Mouse (Mus musculus): ENCODE measurements around the gene C330007P06Rik. TPM values are rescaled to one million over a fixed set of nuclear protein-coding genes. Genes with fewer than 3 reads are reported as not detected.
"Not testable (repeated sequence)": the region's sequence is repeated elsewhere in the genome, so short reads cannot be mapped to it uniquely, and the experiment has no call there.

The C330007P06Rik gene
- polyA plus RNA-seq, 1 experiment from 2014 or later = 32.2 TPM

DNA sequence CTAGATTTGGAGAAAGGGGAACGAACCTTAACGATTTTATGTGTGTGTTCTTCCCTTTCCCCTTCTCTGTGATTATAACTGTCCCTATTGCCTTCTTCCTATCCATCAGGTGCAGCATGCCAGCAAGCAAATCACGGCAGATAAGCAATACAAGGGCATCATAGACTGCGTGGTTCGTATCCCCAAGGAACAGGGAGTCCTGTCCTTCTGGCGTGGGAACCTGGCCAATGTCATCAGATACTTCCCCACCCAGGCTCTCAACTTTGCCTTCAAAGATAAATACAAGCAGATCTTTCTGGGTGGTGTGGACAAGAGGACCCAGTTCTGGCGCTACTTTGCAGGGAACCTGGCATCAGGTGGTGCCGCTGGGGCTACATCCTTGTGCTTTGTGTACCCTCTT lies 77.2 kb downstream of the C330007P06Rik start:
- 60% methylated on average over 8 of the region's 8 CpGs for WGBS
- Histone ChIP-seq H3K9ac (ENCODE audit: low read depth, low read length) (peak overlapping the region; percentile 84; the same call in 1 of the 2 replicates), H3K4me3 (ENCODE audit: low read depth, low read length) (peak overlapping the region; percentile 72), H3K27ac (ENCODE audit: low read depth, low read length) (0 out of 2 replicates have a peak overlapping the region, but pooled peaks have one; percentile 38), H3K4me2 (peak overlapping the region; percentile 69)
- DNase-seq (ENCODE audit: low spot score); ATAC-seq (replicated peaks; ENCODE audit: low FRiP score); H3K4me1 ChIP-seq (replicated peaks; ENCODE audit: control insufficient read depth, insufficient read depth, low read length); H3K9me3 ChIP-seq (ENCODE audit: control insufficient read depth, low read length); H3K27me3 ChIP-seq (replicated peaks; ENCODE audit: control insufficient read depth, insufficient read depth, low read length); H3K36me3 ChIP-seq (ENCODE audit: control insufficient read depth, insufficient read depth, low read length): not testable (repeated sequence)

DNA sequence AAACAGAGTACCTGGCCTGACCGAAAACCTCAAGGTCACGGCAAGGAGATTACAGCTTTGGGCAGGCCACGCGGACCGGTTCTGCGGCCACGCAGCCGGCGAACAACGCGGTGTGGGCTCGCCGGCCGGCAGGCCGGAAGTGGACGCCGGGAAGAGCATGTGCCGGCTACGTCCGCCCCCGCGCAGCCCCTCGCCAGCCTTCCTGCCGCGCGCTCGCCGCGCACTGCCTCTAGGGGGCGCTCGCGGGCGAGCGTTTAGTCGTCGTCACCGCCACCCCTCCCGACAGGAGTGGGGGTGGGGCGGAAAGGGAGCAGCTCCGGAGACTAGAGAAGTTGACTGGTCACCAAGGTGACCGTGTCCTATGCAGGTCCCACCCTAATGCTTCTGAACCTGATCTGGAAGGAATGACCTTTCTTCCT lies 77.7 kb downstream of the C330007P06Rik start:
- peak overlapping the region; percentile 84 for H3K9ac ChIP-seq (ENCODE audit: low read depth, low read length)
- peak overlapping the region; percentile 91 for H3K27ac ChIP-seq (ENCODE audit: low read depth, low read length)
- 20% methylated on average over 41 of the region's 41 CpGs for WGBS
- H3K36me3 ChIP-seq (ENCODE audit: control insufficient read depth, insufficient read depth, low read length) = peaks cover 6% of the 10 kb centered on the region; the same call in 1 of the 2 replicates
- peak overlapping the region; percentile 72 for H3K4me3 ChIP-seq (ENCODE audit: low read depth, low read length)
- no peaks in the 10 kb centered on the region for H3K9me3 ChIP-seq (ENCODE audit: control insufficient read depth, low read length)
- ATAC-seq (replicated peaks; ENCODE audit: low FRiP score) = peak; percentile 71
- no peaks in the 10 kb centered on the region for H3K27me3 ChIP-seq (replicated peaks; ENCODE audit: control insufficient read depth, insufficient read depth, low read length)
- DNase-seq (ENCODE audit: low spot score) = peak; percentile 72
- H3K4me1 ChIP-seq (replicated peaks; ENCODE audit: control insufficient read depth, insufficient read depth, low read length) = no peaks in the 10 kb centered on the region
- H3K4me2 ChIP-seq = peak overlapping the region; percentile 69

- Histone ChIP-seq H3K4me3 (ENCODE audit: low read depth, low read length) (peak within 1 kb of the TSS; percentile 72), H3K9ac (ENCODE audit: low read depth, low read length) (peak within 1 kb of the TSS; percentile 84), H3K36me3 (ENCODE audit: control insufficient read depth, insufficient read depth, low read length) (peaks cover 6% of the 10 kb centered on the region; the same call in 1 of the 2 replicates), H3K4me1 (replicated peaks; ENCODE audit: control insufficient read depth, insufficient read depth, low read length) (no peaks in the 10 kb centered on the region), H3K27me3 (replicated peaks; ENCODE audit: control insufficient read depth, insufficient read depth, low read length) (no peaks in the 10 kb centered on the region), H3K27ac (ENCODE audit: low read depth, low read length) (peak within 1 kb of the TSS; percentile 91), H3K4me2 (peak within 1 kb of the TSS; percentile 69), H3K9me3 (ENCODE audit: control insufficient read depth, low read length) (no peaks in the 10 kb centered on the region)
- ATAC-seq (replicated peaks; ENCODE audit: low FRiP score) (peak; percentile 94), DNase-seq (ENCODE audit: low spot score) (peak; percentile 75)
- WGBS = 13% methylated on average over 41 of the region's 41 CpGs
Measured at GRCm38 (mm10) chrX:36795424-36796162, 78.3 kb downstream of the C330007P06Rik start, which contains the start of gene Slc25a5. Gene Slc25a5 (plus strand): TSS chrX:36795651.

DNA sequence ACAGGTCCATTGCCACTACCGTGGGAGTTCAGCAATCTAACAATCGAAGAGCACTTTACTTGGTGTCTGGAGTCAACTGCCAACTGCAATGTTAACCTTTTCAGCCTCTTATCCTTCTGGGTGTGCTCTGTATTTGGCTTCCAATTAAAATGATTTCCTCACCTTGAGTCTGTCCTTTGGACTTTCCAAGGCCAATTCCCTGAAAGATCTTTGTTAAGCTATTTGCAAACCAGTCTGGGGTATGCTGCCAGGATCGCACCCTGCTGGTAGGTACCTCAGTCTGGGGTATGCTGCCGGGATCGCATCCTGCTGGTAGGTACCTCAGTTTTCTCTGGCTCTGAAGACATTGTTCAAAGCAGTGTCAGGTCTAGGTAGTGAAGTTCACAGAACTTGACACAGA lies 79.3 kb downstream of the C330007P06Rik start:
- WGBS = 64% methylated on average over 5 of the region's 5 CpGs
- no peaks in the 10 kb centered on the region for H3K27me3 ChIP-seq (replicated peaks; ENCODE audit: control insufficient read depth, insufficient read depth, low read length)
- no peak for ATAC-seq (replicated peaks; ENCODE audit: low FRiP score)
- no peak for DNase-seq (ENCODE audit: low spot score)
- peaks cover 6% of the 10 kb centered on the region; the same call in 1 of the 2 replicates for H3K36me3 ChIP-seq (ENCODE audit: control insufficient read depth, insufficient read depth, low read length)
- H3K4me2 ChIP-seq = no peak overlapping the region
- H3K4me1 ChIP-seq (replicated peaks; ENCODE audit: control insufficient read depth, insufficient read depth, low read length) = no peaks in the 10 kb centered on the region
- H3K9me3 ChIP-seq (ENCODE audit: control insufficient read depth, low read length) = no peaks in the 10 kb centered on the region
- no peak overlapping the region for H3K9ac ChIP-seq (ENCODE audit: low read depth, low read length)
- no peak overlapping the region for H3K27ac ChIP-seq (ENCODE audit: low read depth, low read length)
- no peak overlapping the region for H3K4me3 ChIP-seq (ENCODE audit: low read depth, low read length)

DNA sequence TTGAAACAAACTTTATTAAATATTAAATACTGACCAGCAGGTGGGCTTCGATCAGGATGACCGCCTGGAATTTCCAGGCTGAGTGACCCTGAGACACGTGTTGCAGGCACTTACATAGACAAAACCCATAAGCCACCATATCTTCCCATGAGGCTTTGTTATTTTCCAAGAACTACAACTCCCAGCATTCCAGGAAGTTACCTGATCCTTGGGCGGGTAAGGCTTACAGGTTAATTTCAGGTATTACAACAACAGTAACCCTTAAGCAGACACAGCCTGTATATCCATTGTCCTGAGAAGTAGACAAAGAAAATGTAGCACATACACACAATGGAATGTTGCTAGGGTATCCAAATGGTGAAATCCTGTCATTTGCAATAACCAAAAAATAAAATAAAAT lies 84.6 kb downstream of the C330007P06Rik start:
- no peak for DNase-seq (ENCODE audit: low spot score)
- no peaks in the 10 kb centered on the region for H3K4me1 ChIP-seq (replicated peaks; ENCODE audit: control insufficient read depth, insufficient read depth, low read length)
- no peak overlapping the region for H3K4me2 ChIP-seq
- H3K4me3 ChIP-seq (ENCODE audit: low read depth, low read length) = no peak overlapping the region
- no peak overlapping the region for H3K9ac ChIP-seq (ENCODE audit: low read depth, low read length)
- WGBS = 60% methylated on average over 4 of the region's 4 CpGs
- no peak for ATAC-seq (replicated peaks; ENCODE audit: low FRiP score)
- no peaks in the 10 kb centered on the region for H3K9me3 ChIP-seq (ENCODE audit: control insufficient read depth, low read length)
- H3K36me3 ChIP-seq (ENCODE audit: control insufficient read depth, insufficient read depth, low read length) = no peaks in the 10 kb centered on the region
- no peak overlapping the region for H3K27ac ChIP-seq (ENCODE audit: low read depth, low read length)
- H3K27me3 ChIP-seq (replicated peaks; ENCODE audit: control insufficient read depth, insufficient read depth, low read length) = no peaks in the 10 kb centered on the region

GRCm38 (mm10) chrX:36777694-36778093 lies 96.2 kb downstream of the C330007P06Rik start:
- no peak overlapping the region for H3K9ac ChIP-seq (ENCODE audit: low read depth, low read length)
- WGBS = 82% methylated on average over 4 of the region's 4 CpGs
- H3K4me2 ChIP-seq = no peak overlapping the region
- H3K27me3 ChIP-seq (replicated peaks; ENCODE audit: control insufficient read depth, insufficient read depth, low read length) = no peaks in the 10 kb centered on the region
- H3K27ac ChIP-seq (ENCODE audit: low read depth, low read length) = no peak overlapping the region
- H3K36me3 ChIP-seq (ENCODE audit: control insufficient read depth, insufficient read depth, low read length) = no peaks in the 10 kb centered on the region
- ATAC-seq (replicated peaks; ENCODE audit: low FRiP score) = no peak
- H3K4me1 ChIP-seq (replicated peaks; ENCODE audit: control insufficient read depth, insufficient read depth, low read length) = no peaks in the 10 kb centered on the region
- DNase-seq (ENCODE audit: low spot score) = no peak
- H3K4me3 ChIP-seq (ENCODE audit: low read depth, low read length) = no peak overlapping the region
- H3K9me3 ChIP-seq (ENCODE audit: control insufficient read depth, low read length) = no peaks in the 10 kb centered on the region

- H3K9me3 ChIP-seq (ENCODE audit: control insufficient read depth, low read length) = no peaks in the 10 kb centered on the region
- no peak overlapping the region for H3K9ac ChIP-seq (ENCODE audit: low read depth, low read length)
- no peak overlapping the region for H3K4me2 ChIP-seq
- no peaks in the 10 kb centered on the region for H3K36me3 ChIP-seq (ENCODE audit: control insufficient read depth, insufficient read depth, low read length)
- H3K4me1 ChIP-seq (replicated peaks; ENCODE audit: control insufficient read depth, insufficient read depth, low read length) = no peaks in the 10 kb centered on the region
- 84% methylated on average over 5 of the region's 5 CpGs for WGBS
- no peaks in the 10 kb centered on the region for H3K27me3 ChIP-seq (replicated peaks; ENCODE audit: control insufficient read depth, insufficient read depth, low read length)
- ATAC-seq (replicated peaks; ENCODE audit: low FRiP score) (no peak), DNase-seq (ENCODE audit: low spot score) (no peak)
- H3K27ac ChIP-seq (ENCODE audit: low read depth, low read length) = no peak overlapping the region
- H3K4me3 ChIP-seq (ENCODE audit: low read depth, low read length) = no peak overlapping the region
Measured at GRCm38 (mm10) chrX:36775520-36775919, 98.4 kb downstream of the C330007P06Rik start.
